Mouse (Mus musculus) common myeloid progenitor, adult 5-6 weeks (primary cell): ENCODE results near the gene Col5a2. TPM values are rescaled to one million over a fixed set of nuclear protein-coding genes. Genes with fewer than 3 reads are reported as not detected.
"Not testable (repeated sequence)": the region's sequence is repeated elsewhere in the genome, so short reads cannot be mapped to it uniquely, and the experiment has no call there.

Source experiments
- ATAC-seq: replicated peaks from 2 replicates; pipeline ENCODE4 v1.8.0; 2016; ENCODE audit warnings: low read depth, mild to moderate bottlenecking, moderate TSS enrichment, inconsistent platforms; ENCODE audit not compliant: poor library complexity, severe bottlenecking
- total RNA-seq: library from RNA; stranded (forward); fragments of 200-1000, 187-1606 nt; gene quantifications from 2 replicates; pipeline ENCODE4 v1.2.3, GENCODE M21; 2017

Col5a2 gene
- not detected in 2 replicates for total RNA-seq

GRCm38 (mm10) chr1:45502865-45503332 is at the start of gene Col5a2:
Col5a2 (minus strand) TSS chr1:45503282.
- no peak for ATAC-seq

- no peak for ATAC-seq
These were observed 47.4 kb upstream of the Col5a2 start for GRCm38 (mm10) chr1:45550531-45550930.

- no peak for ATAC-seq
These were observed 38.8 kb upstream of the Col5a2 start for GRCm38 (mm10) chr1:45541888-45542287.

- ATAC-seq, result no peak
These were observed 38.1 kb upstream of the Col5a2 start for GRCm38 (mm10) chr1:45541161-45541560.

GRCm38 (mm10) chr1:45531486-45531885 is 28.4 kb upstream of the Col5a2 start:
- no peak for ATAC-seq

DNA sequence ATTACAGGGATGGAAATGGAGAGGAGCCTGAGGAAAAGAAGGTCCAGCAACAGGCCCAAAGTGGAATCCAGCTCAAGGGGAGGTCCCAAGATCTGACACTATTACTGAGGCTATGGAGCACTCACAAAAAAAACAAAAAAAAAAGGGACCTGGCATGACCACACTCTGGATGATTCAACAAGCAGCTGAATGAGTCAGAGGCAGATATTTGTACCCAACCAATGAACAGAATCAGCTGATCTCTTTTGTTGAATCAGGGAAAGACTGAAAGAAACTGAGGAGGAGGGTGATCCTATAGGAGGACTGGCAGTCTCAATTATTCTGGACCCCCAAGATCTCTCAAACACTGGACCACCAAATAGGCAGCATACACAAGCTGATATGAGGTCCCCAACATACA is 24.4 kb upstream of the Col5a2 start:
- ATAC-seq, result not testable (repeated sequence)

DNA sequence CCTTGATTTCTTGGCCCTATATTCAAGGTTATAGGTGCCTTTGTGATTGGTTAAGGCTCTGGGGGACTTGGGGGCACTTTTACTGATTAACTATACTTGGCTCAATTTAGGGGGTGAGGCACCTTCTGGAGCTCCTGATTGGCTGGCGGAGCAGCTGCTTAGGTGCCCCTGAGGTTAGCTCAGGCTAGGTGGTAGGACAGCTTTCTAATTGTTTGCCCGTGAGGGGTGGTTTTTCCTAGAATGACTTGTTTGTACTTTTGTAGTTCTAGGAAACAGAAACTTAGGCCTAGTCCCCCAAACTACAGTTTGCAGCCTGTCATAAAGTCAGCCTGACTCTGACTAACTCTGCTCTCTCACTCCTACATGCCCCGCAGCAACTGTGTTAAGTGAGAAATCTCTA is 20.5 kb upstream of the Col5a2 start:
- no peak for ATAC-seq

GRCm38 (mm10) chr1:45521486-45521885 is 18.4 kb upstream of the Col5a2 start:
- ATAC-seq, result no peak

DNA sequence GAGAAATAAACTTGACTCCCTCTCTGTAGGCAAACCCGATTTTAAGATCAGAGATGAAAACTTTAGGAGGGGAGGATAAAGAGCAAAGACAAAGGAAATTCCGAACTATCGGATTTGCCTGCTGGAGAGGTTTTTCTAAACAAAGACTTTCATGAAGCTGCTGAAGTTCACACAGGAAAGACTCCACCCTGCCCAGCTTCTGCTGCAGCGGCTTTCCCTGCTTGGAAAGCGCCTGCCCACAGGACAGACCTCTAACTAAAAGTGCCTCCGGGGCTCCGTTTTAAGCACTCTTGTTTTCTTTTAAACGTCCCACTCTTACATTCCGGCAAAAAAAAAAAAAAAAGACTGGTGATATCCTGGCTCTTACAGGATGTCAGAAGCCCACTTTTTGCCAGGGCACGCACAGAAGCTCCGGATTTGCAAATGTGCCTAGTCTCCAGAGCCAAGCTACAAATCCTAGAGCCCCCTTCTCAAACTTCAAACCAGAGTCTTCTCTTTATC is 791 bp downstream of the Col5a2 start:
- ATAC-seq, result no peak

DNA sequence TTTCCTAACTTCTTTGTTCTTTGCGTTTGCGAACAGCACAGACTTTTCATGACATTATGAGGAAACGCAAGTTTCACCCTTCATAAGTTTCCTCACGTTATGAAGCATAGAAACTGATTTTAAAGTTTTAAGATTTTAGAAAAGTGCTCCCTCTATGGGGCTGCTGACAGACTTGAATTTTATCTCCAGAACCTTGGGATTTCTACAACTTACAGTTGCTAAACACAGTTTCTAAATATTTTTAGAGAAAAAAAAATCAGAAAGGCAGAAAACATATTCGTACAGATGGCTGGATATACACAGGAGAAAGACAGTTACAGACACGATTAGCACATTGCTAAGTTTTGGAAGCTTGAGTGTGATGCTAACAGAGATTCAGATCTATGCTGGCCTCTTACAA is 1.6 kb downstream of the Col5a2 start:
- ATAC-seq, result no peak

DNA sequence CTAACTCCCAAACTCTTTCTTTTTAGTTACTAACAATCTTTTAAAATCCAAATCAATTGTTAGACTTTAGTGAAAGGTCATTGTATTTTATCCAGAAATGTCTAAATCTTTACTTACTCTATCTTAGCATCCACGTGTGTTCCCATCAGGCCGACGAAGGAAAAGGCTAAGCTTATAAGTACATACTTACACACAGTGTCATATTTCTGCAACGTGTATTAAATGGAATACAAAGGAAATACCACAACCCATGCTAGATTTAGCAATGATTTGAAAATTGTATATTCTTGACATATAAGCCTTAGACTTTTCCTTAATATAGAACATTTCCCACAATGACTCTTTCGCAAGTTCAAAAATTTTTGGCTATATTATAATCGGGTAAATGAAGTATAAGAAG is 2.6 kb downstream of the Col5a2 start:
- no peak for ATAC-seq

DNA sequence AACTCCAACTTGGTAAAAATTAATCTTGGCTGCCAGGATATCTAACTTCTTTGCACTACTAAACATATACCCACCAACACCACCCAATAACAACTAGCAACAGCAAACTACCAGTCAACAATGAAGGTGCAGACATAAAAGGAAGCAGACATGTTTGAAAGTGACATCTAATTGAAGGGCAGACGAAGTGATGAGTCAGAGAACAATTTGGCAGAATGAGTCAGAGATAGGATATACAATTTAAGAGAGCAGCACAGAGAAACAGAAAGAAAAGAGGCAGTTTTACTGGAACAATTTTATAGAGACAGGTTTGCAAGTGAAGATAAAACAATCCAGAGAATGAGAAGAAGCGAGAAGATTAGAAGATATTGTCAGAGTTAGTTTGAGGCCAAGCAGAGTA is 8.1 kb downstream of the Col5a2 start:
- no peak for ATAC-seq

GRCm38 (mm10) chr1:45492130-45492723 is 10.9 kb downstream of the Col5a2 start:
- no peak for ATAC-seq

DNA sequence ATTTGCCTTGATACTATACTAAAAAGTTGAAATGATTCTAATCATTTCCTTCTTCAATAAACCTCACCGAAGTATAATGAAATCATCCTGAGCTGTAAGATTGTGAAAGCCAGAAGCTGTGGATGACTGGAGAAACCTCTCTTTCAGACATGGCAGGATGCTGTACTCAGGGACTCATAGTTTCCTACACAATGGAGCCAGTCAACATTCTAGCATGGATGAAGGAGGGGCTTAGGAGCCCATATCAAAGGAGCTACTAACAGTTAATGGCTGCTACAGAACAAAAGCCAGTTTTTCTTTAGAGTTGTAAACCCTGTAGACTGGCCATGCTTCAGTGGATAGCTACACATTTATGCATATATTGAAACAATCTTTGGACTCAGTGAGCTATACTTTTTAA is 12.6 kb downstream of the Col5a2 start:
- no peak for ATAC-seq

- no peak for ATAC-seq
These were observed 14.8 kb downstream of the Col5a2 start for GRCm38 (mm10) chr1:45488291-45488690.

- no peak for ATAC-seq
These were observed 20.1 kb downstream of the Col5a2 start for GRCm38 (mm10) chr1:45483001-45483400.

DNA sequence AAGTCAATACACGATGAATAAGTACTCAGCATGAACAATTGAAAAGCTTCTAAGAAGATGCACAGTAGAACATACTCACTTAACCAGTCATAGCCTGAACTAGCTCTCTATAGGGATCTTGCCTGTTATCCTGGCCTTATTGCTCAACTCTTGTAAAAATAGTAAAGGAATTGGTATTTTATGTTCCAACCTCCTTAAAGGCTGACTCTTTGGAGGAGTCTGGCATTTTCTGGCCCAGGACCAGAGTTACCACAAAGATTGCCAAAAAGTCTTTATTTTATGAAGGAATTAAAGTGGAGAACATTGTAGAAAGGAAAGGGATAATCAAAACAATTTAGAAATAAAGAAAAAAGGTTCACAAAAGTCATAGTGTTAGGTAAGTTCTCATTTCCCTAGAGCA is 21.2 kb downstream of the Col5a2 start:
- ATAC-seq, result no peak

GRCm38 (mm10) chr1:45479087-45479486 is 24.0 kb downstream of the Col5a2 start:
- no peak for ATAC-seq

DNA sequence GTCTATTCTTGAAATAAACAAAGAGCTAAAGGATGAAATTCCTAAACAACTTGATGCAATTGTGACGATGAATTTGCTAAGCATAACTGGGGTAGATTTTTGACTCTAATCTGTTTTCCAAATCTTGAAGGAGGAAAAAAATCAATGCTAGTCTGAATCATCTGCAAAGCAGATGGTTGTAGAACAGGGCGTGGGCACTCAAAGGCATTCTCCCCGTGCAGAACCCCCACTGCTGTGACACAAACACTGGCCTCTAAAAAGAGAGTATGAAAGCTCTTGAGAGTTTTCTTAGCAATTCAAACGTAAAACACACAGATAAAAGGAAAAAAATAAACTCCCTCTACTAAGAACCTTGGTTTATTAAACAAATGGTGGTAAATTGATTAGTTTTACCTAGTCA is 30.3 kb downstream of the Col5a2 start:
- ATAC-seq, result no peak

DNA sequence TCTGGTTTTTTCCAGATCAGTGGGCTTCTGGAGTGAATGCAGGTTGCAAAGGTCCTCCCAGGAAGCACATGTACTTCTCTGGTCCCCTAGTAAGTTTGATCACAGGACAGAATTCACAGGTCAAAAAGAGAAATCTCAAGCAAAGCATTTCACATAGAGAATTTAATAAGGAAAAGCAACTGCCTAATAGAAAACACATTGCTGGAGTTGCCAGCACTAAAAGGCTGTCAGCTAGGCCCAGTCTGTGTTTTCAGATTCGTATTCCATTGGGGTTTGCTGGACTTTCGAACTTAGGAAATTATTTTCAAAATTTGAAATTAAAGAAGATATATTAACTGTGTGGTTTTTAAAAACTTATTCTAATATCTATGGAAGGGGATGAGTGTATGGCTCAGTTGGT is 42.3 kb downstream of the Col5a2 start:
- ATAC-seq, result no peak

DNA sequence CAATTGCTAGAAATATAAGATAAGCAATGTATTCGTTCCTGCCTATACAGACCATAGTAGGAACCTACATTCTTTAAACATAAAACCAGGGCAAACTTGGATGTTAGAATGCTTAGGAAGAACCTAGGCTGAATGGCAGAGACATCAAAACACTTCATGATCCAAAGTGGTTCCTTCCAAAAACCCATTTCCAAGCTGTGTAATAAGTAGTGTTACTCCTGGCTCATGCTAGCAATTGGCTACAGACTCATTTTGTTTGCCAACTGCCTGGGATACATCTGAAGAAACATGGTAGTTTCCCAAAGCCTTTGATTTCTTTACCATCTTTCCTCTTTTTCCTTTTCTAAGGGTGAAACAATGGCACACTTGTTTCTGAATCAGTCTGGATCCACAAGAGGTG is 47.3 kb downstream of the Col5a2 start:
- ATAC-seq, result no peak

- ATAC-seq, result no peak
These were observed 54.2 kb downstream of the Col5a2 start for GRCm38 (mm10) chr1:45448856-45449255.
